Mouse (Mus musculus) forebrain, embryonic 11.5 days (tissue): ENCODE measurements around the gene Tigit. TPM values are rescaled to one million over a fixed set of nuclear protein-coding genes. Genes with fewer than 3 reads are reported as not detected.

Experiments used
- ATAC-seq: fragments of 200-750 bp; cut with Nextera tagmentation; replicated peaks from 2 replicates; pipeline ENCODE4 v1.8.0; 2017; ENCODE audit warnings: moderate TSS enrichment; ENCODE audit not compliant: low FRiP score
- DNase-seq: peaks from one replicate; pipeline ENCODE4 v3.0.0-alpha.2; 2017; ENCODE audit warnings: low spot score
- H3K27ac ChIP-seq: fragments of 300-500 bp; sonication (generic); 2 replicates; pipeline ENCODE4 v1.5.1; 2014; ENCODE audit warnings: low read depth, low read length
- H3K27me3 ChIP-seq: fragments of 300-500 bp; sonication (generic); 2 replicates; pipeline ENCODE4 v1.6.1; 2014; ENCODE audit warnings: mild to moderate bottlenecking, low read length, mixed read lengths; ENCODE audit not compliant: control insufficient read depth, insufficient read depth
- H3K36me3 ChIP-seq: fragments of 300-500 bp; sonication (generic); 2 replicates; pipeline ENCODE4 v1.6.1; 2014; ENCODE audit warnings: mild to moderate bottlenecking, low read length, moderate library complexity, mixed read lengths; ENCODE audit not compliant: control insufficient read depth, insufficient read depth
- H3K4me1 ChIP-seq: fragments of 300-500 bp; sonication (generic); replicated peaks from 2 replicates; pipeline ENCODE4 v1.6.1; 2014; ENCODE audit warnings: low read length, mixed read lengths; ENCODE audit not compliant: control insufficient read depth, insufficient read depth
- H3K4me2 ChIP-seq: fragments of 300-500 bp; sonication (generic); 2 replicates; pipeline ENCODE4 v1.6.1; 2014; ENCODE audit warnings: low read depth, mild to moderate bottlenecking, low read length, moderate library complexity, mixed read lengths; ENCODE audit not compliant: severe bottlenecking
- H3K4me3 ChIP-seq: fragments of 300-500 bp; sonication (generic); 2 replicates; pipeline ENCODE4 v1.5.1; 2014; ENCODE audit warnings: low read depth, low read length
- H3K9ac ChIP-seq: fragments of 300-500 bp; sonication (generic); 2 replicates; pipeline ENCODE4 v1.6.1; 2014; ENCODE audit warnings: low read length
- H3K9me3 ChIP-seq: fragments of 300-500 bp; sonication (generic); 2 replicates; pipeline ENCODE4 v1.6.1; 2016; ENCODE audit warnings: low read length, mixed read lengths; ENCODE audit not compliant: control insufficient read depth
- WGBS: fragments of 180-500 bp; shearing (Covaris S2); extraction: QIAGEN DNeasy Blood & Tissue Kit; methylation state at CpG from one replicate; pipeline ENCODE4 v1.1.7; 2014; 5-methylcytosine and 5-hydroxymethylcytosine counted together
- polyA plus RNA-seq: library from polyadenylated mRNA; unstranded; fragments of >200 nt; fragmentation: Nextera tagmentation; extraction: Ambion mirVana; gene quantifications from 2 replicates; pipeline ENCODE4 v1.2.1, GENCODE M21; 2014

The Tigit gene
- polyA plus RNA-seq, 1 experiment from 2014 or later, result not detected

- 90% methylated on average over 8 of the region's 8 CpGs for WGBS
These were observed 36.6 kb upstream of the Tigit start for GRCm38 (mm10) chr16:43700575-43700974.

GRCm38 (mm10) chr16:43698735-43699649, 35.0 kb upstream of the Tigit start:
- Histone ChIP-seq H3K9me3 (no peaks in the 10 kb centered on the region), H3K4me2 (no peak overlapping the region), H3K36me3 (no peaks in the 10 kb centered on the region), H3K4me3 (no peak overlapping the region), H3K27ac (no peak overlapping the region), H3K4me1 (no peaks in the 10 kb centered on the region), H3K27me3 (no peaks in the 10 kb centered on the region), H3K9ac (no peak overlapping the region)
- DNase-seq (no peak), ATAC-seq (no peak)
- WGBS, result 88% methylated on average over 14 of the region's 14 CpGs

More at GRCm38 (mm10) chr16:43700575-43700974, 36.6 kb upstream of the Tigit start:
- no peaks in the 10 kb centered on the region for H3K9me3 ChIP-seq
- ATAC-seq, result no peak
- H3K36me3 ChIP-seq, result no peaks in the 10 kb centered on the region
- H3K4me2 ChIP-seq, result no peak overlapping the region
- no peak overlapping the region for H3K9ac ChIP-seq
- H3K27ac ChIP-seq, result no peak overlapping the region
- H3K4me1 ChIP-seq, result no peaks in the 10 kb centered on the region
- H3K27me3 ChIP-seq, result no peaks in the 10 kb centered on the region
- no peak overlapping the region for H3K4me3 ChIP-seq
- no peak for DNase-seq

GRCm38 (mm10) chr16:43697772-43698171, 33.8 kb upstream of the Tigit start:
- H3K27me3 ChIP-seq, result no peaks in the 10 kb centered on the region
- no peaks in the 10 kb centered on the region for H3K4me1 ChIP-seq
- WGBS, result 90% methylated on average over 7 of the region's 7 CpGs
- H3K9me3 ChIP-seq, result no peaks in the 10 kb centered on the region
- DNase-seq, result no peak
- H3K4me3 ChIP-seq, result no peak overlapping the region
- H3K36me3 ChIP-seq, result no peaks in the 10 kb centered on the region
- H3K27ac ChIP-seq, result no peak overlapping the region
- no peak for ATAC-seq
- no peak overlapping the region for H3K9ac ChIP-seq
- H3K4me2 ChIP-seq, result no peak overlapping the region

- no peaks in the 10 kb centered on the region for H3K4me1 ChIP-seq
- no peak overlapping the region for H3K4me3 ChIP-seq
- no peaks in the 10 kb centered on the region for H3K9me3 ChIP-seq
- H3K36me3 ChIP-seq, result no peaks in the 10 kb centered on the region
- H3K9ac ChIP-seq, result no peak overlapping the region
- H3K27me3 ChIP-seq, result no peaks in the 10 kb centered on the region
- WGBS, result 88% methylated on average over 7 of the region's 7 CpGs
- DNase-seq, result no peak
- H3K27ac ChIP-seq, result no peak overlapping the region
- ATAC-seq, result no peak
- H3K4me2 ChIP-seq, result no peak overlapping the region
These were observed 31.9 kb upstream of the Tigit start for GRCm38 (mm10) chr16:43695852-43696251.

- no peaks in the 10 kb centered on the region for H3K9me3 ChIP-seq
- H3K36me3 ChIP-seq, result no peaks in the 10 kb centered on the region
- DNase-seq (no peak), ATAC-seq (no peak)
- H3K9ac ChIP-seq, result no peak overlapping the region
- H3K4me1 ChIP-seq, result no peaks in the 10 kb centered on the region
- WGBS, result 91% methylated on average over 11 of the region's 11 CpGs
- H3K27me3 ChIP-seq, result no peaks in the 10 kb centered on the region
- H3K4me2 ChIP-seq, result no peak overlapping the region
- H3K27ac ChIP-seq, result no peak overlapping the region
- H3K4me3 ChIP-seq, result no peak overlapping the region
These were observed 30.2 kb upstream of the Tigit start for GRCm38 (mm10) chr16:43694104-43694503.

- no peaks in the 10 kb centered on the region for H3K36me3 ChIP-seq
- no peaks in the 10 kb centered on the region for H3K27me3 ChIP-seq
- H3K4me2 ChIP-seq, result no peak overlapping the region
- no peak for DNase-seq
- no peak overlapping the region for H3K9ac ChIP-seq
- no peak for ATAC-seq
- WGBS, result 87% methylated on average over 4 of the region's 4 CpGs
- no peaks in the 10 kb centered on the region for H3K9me3 ChIP-seq
- no peaks in the 10 kb centered on the region for H3K4me1 ChIP-seq
- H3K27ac ChIP-seq, result no peak overlapping the region
- no peak overlapping the region for H3K4me3 ChIP-seq
These were observed 28.7 kb upstream of the Tigit start for GRCm38 (mm10) chr16:43692611-43693010.

- H3K4me1 ChIP-seq, result no peaks in the 10 kb centered on the region
- ATAC-seq, result no peak
- DNase-seq, result no peak
- WGBS, result 94% methylated on average over 5 of the region's 5 CpGs
- no peaks in the 10 kb centered on the region for H3K27me3 ChIP-seq
- H3K9me3 ChIP-seq, result no peaks in the 10 kb centered on the region
- no peak overlapping the region for H3K4me2 ChIP-seq
- no peak overlapping the region for H3K9ac ChIP-seq
- H3K4me3 ChIP-seq, result no peak overlapping the region
- H3K27ac ChIP-seq, result no peak overlapping the region
- no peaks in the 10 kb centered on the region for H3K36me3 ChIP-seq
These were observed 27.8 kb upstream of the Tigit start for GRCm38 (mm10) chr16:43691741-43692140.

GRCm38 (mm10) chr16:43690912-43691311, 27.0 kb upstream of the Tigit start:
- no peaks in the 10 kb centered on the region for H3K4me1 ChIP-seq
- H3K36me3 ChIP-seq, result no peaks in the 10 kb centered on the region
- H3K27ac ChIP-seq, result no peak overlapping the region
- no peak overlapping the region for H3K4me2 ChIP-seq
- H3K9me3 ChIP-seq, result no peaks in the 10 kb centered on the region
- DNase-seq (no peak), ATAC-seq (no peak)
- no peaks in the 10 kb centered on the region for H3K27me3 ChIP-seq
- 79% methylated on average over 2 of the region's 2 CpGs for WGBS
- H3K4me3 ChIP-seq, result no peak overlapping the region
- H3K9ac ChIP-seq, result no peak overlapping the region

GRCm38 (mm10) chr16:43690211-43690690, 26.3 kb upstream of the Tigit start:
- no peak overlapping the region for H3K9ac ChIP-seq
- no peak overlapping the region for H3K27ac ChIP-seq
- no peak for ATAC-seq
- H3K27me3 ChIP-seq, result no peaks in the 10 kb centered on the region
- WGBS, result 92% methylated on average over 3 of the region's 3 CpGs
- H3K9me3 ChIP-seq, result no peaks in the 10 kb centered on the region
- H3K4me3 ChIP-seq, result no peak overlapping the region
- H3K36me3 ChIP-seq, result no peaks in the 10 kb centered on the region
- H3K4me2 ChIP-seq, result no peak overlapping the region
- no peaks in the 10 kb centered on the region for H3K4me1 ChIP-seq
- no peak for DNase-seq
